Mouse (Mus musculus) CD4-positive, CD25-positive, alpha-beta regulatory T cell, adult 4 months (primary cell): ENCODE measurements around the gene Myh2. TPM values are rescaled to one million over a fixed set of nuclear protein-coding genes. Genes with fewer than 3 reads are reported as not detected.

Experiments used
- polyA plus RNA-seq, 2 experiments: library from polyadenylated mRNA; unstranded; fragments of 100-300 nt; shearing (Covaris generic); gene quantifications; one replicate each; pipeline ENCODE4 v1.2.1; 2017

Gene Myh2
- polyA plus RNA-seq, 2 experiments from 2014 or later, result not detected

Other genes with a start within 250 kb of the Myh2 start
- not detected for gene Tmem238l, start 214.4 kb upstream of the Myh2 start, polyA plus RNA-seq
- 1 to 10 TPM; 1.6 to 1.9 TPM for gene Tmem220, start 145.9 kb upstream of the Myh2 start, polyA plus RNA-seq
- 10 to 100 TPM; 58.5 to 63.8 TPM for gene Adprm, start 118.4 kb upstream of the Myh2 start, polyA plus RNA-seq
- gene Sco1, start 118.4 kb upstream of the Myh2 start, polyA plus RNA-seq, result 1 to 10 TPM; 6.6 to 9.4 TPM
- gene Myh3, start 92.7 kb upstream of the Myh2 start, polyA plus RNA-seq, result under 1 TPM; 0.12 to 0.23 TPM
- not detected for gene Myh1, start 29.0 kb downstream of the Myh2 start, polyA plus RNA-seq
- not detected for gene Myh4, start 67.0 kb downstream of the Myh2 start, polyA plus RNA-seq
- gene Myh8, start 106.1 kb downstream of the Myh2 start, polyA plus RNA-seq, result not detected
- gene Myh13, start 150.6 kb downstream of the Myh2 start, polyA plus RNA-seq, result not detected